Mouse (Mus musculus): ENCODE data around the gene Cacnb1.

DNA sequence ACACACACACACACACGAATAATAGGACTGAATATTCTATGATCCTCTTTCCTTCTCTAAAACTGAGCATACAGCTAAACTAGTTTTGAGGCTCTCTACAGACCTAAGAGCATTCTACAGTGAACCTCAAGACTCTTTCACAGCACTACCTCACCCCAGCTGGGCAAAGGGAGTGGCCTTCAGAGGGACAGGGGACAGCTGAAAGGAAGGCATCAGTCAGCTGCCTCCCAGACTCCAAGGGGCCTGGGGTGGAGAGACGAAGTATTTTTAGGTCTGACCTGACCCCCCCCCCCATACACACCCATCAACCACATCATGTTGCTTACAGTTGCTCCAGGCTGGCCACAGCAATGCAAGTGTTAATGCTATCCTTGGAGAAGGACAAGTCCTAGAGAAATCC, 1.7 kb downstream of the Cacnb1 start:
- no peak for TF ChIP-seq EP300 (IDR thresholded peaks at IDR 0.05; ENCODE audit: insufficient read depth, low read depth, low read length)
- TF ChIP-seq POLR2A (IDR thresholded peaks at IDR 0.05; ENCODE audit: insufficient read depth, low read length) = no peak

Measured in ES-Bruce4 (cell line).